Mouse (Mus musculus) stomach, postnatal 0 days (tissue): ENCODE data around the gene Drg1.

Experiments used
- CTCF ChIP-seq: IDR thresholded peaks from 2 replicates; pipeline ENCODE4 v1.5.1; 2016; ENCODE audit warnings: antibody characterized with exemption, low read depth, mild to moderate bottlenecking, moderate library complexity
- EP300 ChIP-seq: optimal IDR thresholded peaks from 2 replicates; pipeline ENCODE3; 2016; ENCODE audit warnings: antibody characterized with exemption

DNA sequence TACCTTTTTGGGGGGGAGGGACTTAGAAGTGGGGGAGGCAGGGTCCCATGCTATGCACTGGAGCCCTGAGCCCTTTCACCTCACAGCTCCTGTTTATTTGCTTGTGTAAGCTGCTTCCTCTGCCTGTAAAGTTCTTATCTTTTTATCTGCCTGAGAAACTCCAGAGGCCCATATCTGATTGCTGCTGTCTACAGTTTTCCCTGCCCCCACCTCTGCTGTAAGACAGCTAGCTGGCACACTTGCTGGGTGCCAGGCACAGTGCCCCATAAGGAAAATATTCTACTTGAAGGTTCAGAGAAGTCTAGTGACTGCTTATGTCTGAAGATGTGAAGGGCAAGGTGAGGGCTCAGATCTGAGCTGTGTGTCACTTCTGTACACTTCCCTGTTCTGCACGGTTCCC is 47.1 kb upstream of the Drg1 start:
- TF ChIP-seq CTCF: no peak
- no peak for TF ChIP-seq EP300
